Mouse (Mus musculus): ENCODE results near the gene Tspan1. TPM values are rescaled to one million over a fixed set of nuclear protein-coding genes. Genes with fewer than 3 reads are reported as not detected.

The Tspan1 gene
- polyA plus RNA-seq, 1 experiment from 2014 or later = 330 TPM

- Histone ChIP-seq H3K9ac (ENCODE audit: low read length) (no peak overlapping the region), H3K27ac (replicated peaks) (no peak overlapping the region), H3K9me3 (ENCODE audit: control insufficient read depth, low read length) (no peaks in the 10 kb centered on the region), H3K36me3 (ENCODE audit: control insufficient read depth, insufficient read depth, low read length) (no peaks in the 10 kb centered on the region), H3K27me3 (ENCODE audit: control insufficient read depth, insufficient read depth, low read length) (no peaks in the 10 kb centered on the region), H3K4me2 (replicated peaks; ENCODE audit: low read depth) (no peak overlapping the region), H3K4me3 (ENCODE audit: low read depth, low read length) (no peak overlapping the region), H3K4me1 (replicated peaks; ENCODE audit: control insufficient read depth, insufficient read depth) (peaks cover 15% of the 10 kb centered on the region)
- 85% methylated on average over 4 of the region's 4 CpGs for WGBS
- no peak for TF ChIP-seq EP300 (optimal IDR thresholded peaks at IDR 0.05)
- TF ChIP-seq CTCF (IDR thresholded peaks at IDR 0.05; ENCODE audit: low read depth) = no peak
- no peak for DNase-seq (ENCODE audit: low spot score)
- ATAC-seq (ENCODE audit: low FRiP score, low TSS enrichment) = no peak
These were observed 6.4 kb upstream of the Tspan1 start for GRCm38 (mm10) chr4:116173752-116174151.

GRCm38 (mm10) chr4:116173072-116173471 is 5.7 kb upstream of the Tspan1 start, which contains the start of the genes 1700042G07Rik and Gm49337:
TSS of gene 1700042G07Rik (plus strand) at chr4:116173372.
TSS of gene Gm49337 (plus strand) at chr4:116173384.
- H3K27ac ChIP-seq (replicated peaks) = peak within 1 kb of the TSS; percentile 41; the same call in 1 of the 2 replicates

DNA sequence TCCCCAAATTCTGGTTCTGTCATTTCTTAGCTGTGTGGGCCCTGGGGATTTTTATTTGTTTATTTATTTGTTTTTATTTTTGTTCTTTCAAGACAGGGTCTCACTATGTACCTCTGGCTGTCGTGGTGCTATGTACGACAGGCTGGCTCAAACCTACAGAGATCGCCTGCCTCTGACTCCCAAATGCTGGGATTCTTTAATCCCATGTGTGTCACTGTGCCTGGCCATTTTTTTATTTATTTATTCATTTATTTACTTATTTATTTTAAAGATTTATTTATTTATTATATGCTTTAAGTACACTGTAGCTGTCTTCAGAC is 1.9 kb upstream of the Tspan1 start:
- Histone ChIP-seq H3K4me1 (replicated peaks; ENCODE audit: control insufficient read depth, insufficient read depth) (no peaks in the 10 kb centered on the region), H3K9ac (ENCODE audit: low read length) (no peak overlapping the region), H3K4me2 (replicated peaks; ENCODE audit: low read depth) (no peak overlapping the region), H3K9me3 (ENCODE audit: control insufficient read depth, low read length) (no peaks in the 10 kb centered on the region), H3K36me3 (ENCODE audit: control insufficient read depth, insufficient read depth, low read length) (no peaks in the 10 kb centered on the region), H3K27me3 (ENCODE audit: control insufficient read depth, insufficient read depth, low read length) (no peaks in the 10 kb centered on the region), H3K4me3 (ENCODE audit: low read depth, low read length) (no peak overlapping the region), H3K27ac (replicated peaks) (no peak overlapping the region)
- ATAC-seq (ENCODE audit: low FRiP score, low TSS enrichment) = no peak
- TF ChIP-seq EP300 (optimal IDR thresholded peaks at IDR 0.05) (no peak), CTCF (IDR thresholded peaks at IDR 0.05; ENCODE audit: low read depth) (no peak)
- DNase-seq (ENCODE audit: low spot score) = no peak
- 61% methylated on average over 3 of the region's 3 CpGs for WGBS

More at GRCm38 (mm10) chr4:116173072-116173471, 5.7 kb upstream of the Tspan1 start, which contains the start of the genes 1700042G07Rik and Gm49337:
- Histone ChIP-seq H3K36me3 (ENCODE audit: control insufficient read depth, insufficient read depth, low read length) (no peaks in the 10 kb centered on the region), H3K4me2 (replicated peaks; ENCODE audit: low read depth) (no peak within 1 kb of the TSS), H3K27me3 (ENCODE audit: control insufficient read depth, insufficient read depth, low read length) (no peaks in the 10 kb centered on the region), H3K4me1 (replicated peaks; ENCODE audit: control insufficient read depth, insufficient read depth) (peaks cover 15% of the 10 kb centered on the region), H3K9ac (ENCODE audit: low read length) (no peak within 1 kb of the TSS), H3K4me3 (ENCODE audit: low read depth, low read length) (no peak within 1 kb of the TSS), H3K9me3 (ENCODE audit: control insufficient read depth, low read length) (no peaks in the 10 kb centered on the region)
- no peak for ATAC-seq (ENCODE audit: low FRiP score, low TSS enrichment)
- WGBS = 79% methylated on average over 6 of the region's 6 CpGs
- TF ChIP-seq CTCF (IDR thresholded peaks at IDR 0.05; ENCODE audit: low read depth) = no peak
- TF ChIP-seq EP300 (optimal IDR thresholded peaks at IDR 0.05) = no peak
- no peak for DNase-seq (ENCODE audit: low spot score)

DNA sequence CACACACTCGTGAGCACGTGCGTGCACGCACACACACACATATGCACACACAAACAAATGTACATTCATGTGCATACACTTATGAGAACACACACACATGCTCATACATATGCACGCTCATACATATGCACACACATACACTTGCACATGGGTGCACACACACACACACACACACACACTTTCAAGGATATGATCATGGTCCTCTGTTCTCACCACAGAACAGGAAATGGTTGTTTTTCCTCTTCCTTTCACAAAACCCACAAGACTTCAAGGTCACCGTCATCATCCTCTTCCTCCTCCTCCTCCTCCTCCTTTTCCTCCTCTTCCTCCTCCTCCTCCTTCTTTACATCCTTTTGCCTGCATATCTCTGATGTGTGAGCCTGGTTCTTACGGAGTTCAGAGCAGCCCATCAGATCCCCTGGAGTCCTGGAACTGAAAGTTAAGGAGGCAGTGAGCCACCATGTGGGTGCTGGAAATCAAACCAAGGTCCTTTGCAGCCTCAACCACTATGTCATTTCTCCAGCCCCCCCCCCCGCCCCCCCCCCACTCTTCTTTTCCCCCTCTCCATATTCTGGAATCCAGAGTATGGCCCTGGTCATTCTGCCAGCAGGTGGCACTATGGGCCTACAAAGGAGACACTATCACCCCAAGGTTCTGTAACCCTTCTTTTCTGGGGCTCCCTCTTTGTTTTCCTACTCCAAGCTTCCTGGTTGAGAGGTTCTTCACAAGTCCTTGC is 1.4 kb upstream of the Tspan1 start:
- Histone ChIP-seq H3K9me3 (ENCODE audit: control insufficient read depth, low read length) (no peaks in the 10 kb centered on the region), H3K4me2 (replicated peaks; ENCODE audit: low read depth) (no peak overlapping the region), H3K9ac (ENCODE audit: low read length) (no peak overlapping the region), H3K27me3 (ENCODE audit: control insufficient read depth, insufficient read depth, low read length) (no peaks in the 10 kb centered on the region), H3K36me3 (ENCODE audit: control insufficient read depth, insufficient read depth, low read length) (no peaks in the 10 kb centered on the region), H3K4me3 (ENCODE audit: low read depth, low read length) (no peak overlapping the region), H3K27ac (replicated peaks) (no peak overlapping the region), H3K4me1 (replicated peaks; ENCODE audit: control insufficient read depth, insufficient read depth) (no peaks in the 10 kb centered on the region)
- 78% methylated on average over 7 of the region's 8 CpGs for WGBS
- peak; percentile 79 for DNase-seq (ENCODE audit: low spot score)
- peak; percentile 82 for TF ChIP-seq CTCF (IDR thresholded peaks at IDR 0.05; ENCODE audit: low read depth)
- no peak for TF ChIP-seq EP300 (optimal IDR thresholded peaks at IDR 0.05)
- peak; percentile 23; the same call in 1 of the 2 replicates for ATAC-seq (ENCODE audit: low FRiP score, low TSS enrichment)

DNA sequence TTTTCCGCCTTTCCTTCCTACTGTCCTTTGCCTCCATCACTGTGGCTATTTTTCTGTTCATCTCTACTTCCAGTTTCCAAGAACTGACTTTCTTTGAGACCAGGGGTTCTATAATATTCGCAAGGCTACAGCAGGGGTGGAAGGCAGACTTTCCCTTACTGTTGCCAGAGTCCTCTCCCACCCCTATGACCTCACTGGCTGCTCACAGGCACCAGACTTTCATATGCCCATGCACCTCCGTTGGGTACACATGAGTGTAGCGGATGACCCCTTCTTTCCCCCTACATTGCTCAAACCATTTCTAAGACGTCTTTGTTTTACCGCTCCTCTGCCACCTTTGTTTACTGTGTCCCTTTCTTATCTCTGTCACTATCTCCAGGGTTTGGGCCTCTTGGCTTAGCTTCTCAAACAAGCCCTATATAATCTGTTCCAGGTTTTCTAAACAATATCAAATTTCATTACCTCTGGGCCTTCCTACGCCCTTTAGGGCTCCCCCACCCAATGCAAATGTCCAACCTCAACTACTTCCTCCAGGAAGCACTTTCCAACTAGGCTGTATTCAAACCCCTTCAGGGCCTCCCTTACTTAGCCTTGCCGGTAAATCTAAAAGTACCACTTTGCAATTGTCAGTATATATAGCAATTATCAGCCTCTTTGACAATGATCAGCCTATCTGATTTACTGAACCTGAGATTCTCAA is 1.5 kb downstream of the Tspan1 start:
- H3K27me3 ChIP-seq (ENCODE audit: control insufficient read depth, insufficient read depth, low read length) = no peaks in the 10 kb centered on the region
- TF ChIP-seq EP300 (optimal IDR thresholded peaks at IDR 0.05) = no peak
- no peak for TF ChIP-seq CTCF (IDR thresholded peaks at IDR 0.05; ENCODE audit: low read depth)
- peak overlapping the region; percentile 84 for H3K27ac ChIP-seq (replicated peaks)
- H3K9me3 ChIP-seq (ENCODE audit: control insufficient read depth, low read length) = no peaks in the 10 kb centered on the region
- H3K4me3 ChIP-seq (ENCODE audit: low read depth, low read length) = peak overlapping the region; percentile 27; the same call in 1 of the 2 replicates
- 36% methylated on average over 8 of the region's 8 CpGs for WGBS
- H3K4me1 ChIP-seq (replicated peaks; ENCODE audit: control insufficient read depth, insufficient read depth) = no peaks in the 10 kb centered on the region
- peak overlapping the region; percentile 34; the same call in 1 of the 2 replicates for H3K4me2 ChIP-seq (replicated peaks; ENCODE audit: low read depth)
- peak; percentile 63 for DNase-seq (ENCODE audit: low spot score)
- H3K36me3 ChIP-seq (ENCODE audit: control insufficient read depth, insufficient read depth, low read length) = 0 out of 2 replicates have a peak, but pooled peaks cover under 1% of the 10 kb centered on the region
- ATAC-seq (ENCODE audit: low FRiP score, low TSS enrichment) = peak; percentile 57
- H3K9ac ChIP-seq (ENCODE audit: low read length) = peak overlapping the region; percentile 2; the same call in 1 of the 2 replicates
